Mouse (Mus musculus) kidney, embryonic 14.5 days (tissue): ENCODE measurements around the gene Tecpr1. TPM values are rescaled to one million over a fixed set of nuclear protein-coding genes. Genes with fewer than 3 reads are reported as not detected.

Source experiments
- ATAC-seq: fragments of 200-750 bp; cut with Nextera tagmentation; 2 replicates; pipeline ENCODE4 v1.8.0; 2017; ENCODE audit warnings: moderate number of reproducible peaks, mild to moderate bottlenecking, moderate TSS enrichment, moderate library complexity; ENCODE audit not compliant: low FRiP score, low TSS enrichment
- H3K27ac ChIP-seq: fragments of 300-500 bp; sonication (generic); 2 replicates; pipeline ENCODE4 v1.5.1; 2014; ENCODE audit warnings: low read depth, mild to moderate bottlenecking, low read length, moderate library complexity, mixed read lengths
- H3K27me3 ChIP-seq: fragments of 300-500 bp; sonication (generic); 2 replicates; pipeline ENCODE4 v1.6.1; 2014; ENCODE audit warnings: mild to moderate bottlenecking, low read length; ENCODE audit not compliant: control insufficient read depth, insufficient read depth
- H3K36me3 ChIP-seq: fragments of 300-500 bp; sonication (generic); 2 replicates; pipeline ENCODE4 v1.6.1; 2014; ENCODE audit warnings: low read length, mixed read lengths; ENCODE audit not compliant: control insufficient read depth, insufficient read depth
- H3K4me1 ChIP-seq: fragments of 300-500 bp; sonication (generic); 2 replicates; pipeline ENCODE4 v1.6.1; 2014; ENCODE audit warnings: low read length, mixed read lengths; ENCODE audit not compliant: control insufficient read depth, insufficient read depth
- H3K4me2 ChIP-seq: fragments of 300-500 bp; sonication (generic); replicated peaks from 2 replicates; pipeline ENCODE4 v1.6.1; 2014; ENCODE audit warnings: low read depth, mild to moderate bottlenecking, low read length
- H3K4me3 ChIP-seq: fragments of 300-500 bp; sonication (generic); 2 replicates; pipeline ENCODE4 v1.5.1; 2014; ENCODE audit warnings: mild to moderate bottlenecking, low read length
- H3K9ac ChIP-seq: fragments of 300-500 bp; sonication (generic); 2 replicates; pipeline ENCODE4 v1.6.1; 2014; ENCODE audit warnings: low read depth, mild to moderate bottlenecking, low read length, moderate library complexity
- H3K9me3 ChIP-seq: fragments of 300-500 bp; sonication (generic); 2 replicates; pipeline ENCODE4 v1.6.1; 2016; ENCODE audit warnings: low read length; ENCODE audit not compliant: control insufficient read depth
- WGBS: fragments of 180-500 bp; shearing (Covaris S2); extraction: QIAGEN DNeasy Blood & Tissue Kit; methylation state at CpG from one replicate; pipeline ENCODE4 v1.1.7; 2014; 5-methylcytosine and 5-hydroxymethylcytosine counted together
- polyA plus RNA-seq: library from polyadenylated mRNA; unstranded; fragments of >200 nt; fragmentation: Nextera tagmentation; extraction: Ambion mirVana; gene quantifications from 2 replicates; pipeline ENCODE4 v1.2.1, GENCODE M21; 2014

Gene Tecpr1
- polyA plus RNA-seq, 1 experiment from 2014 or later, result 16.4 TPM

DNA sequence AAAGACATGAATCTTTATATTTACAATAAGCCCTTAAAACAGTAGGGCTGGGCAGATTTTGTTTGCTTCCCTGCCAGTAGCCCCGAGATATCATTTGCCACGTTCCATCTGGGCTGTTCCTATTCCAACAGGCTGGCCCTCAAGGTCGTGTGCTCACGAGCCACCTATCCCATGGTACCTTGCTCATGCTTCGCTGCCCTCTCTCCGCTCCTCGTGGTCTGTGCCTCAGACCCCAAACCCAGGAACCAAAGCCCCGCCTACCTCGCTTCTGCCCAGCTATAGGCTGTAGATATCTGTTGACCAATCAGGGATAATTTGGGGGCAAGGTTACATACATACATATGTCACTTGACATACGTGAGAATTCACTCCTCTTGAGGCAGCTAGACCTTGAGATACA is 23.9 kb upstream of the Tecpr1 start:
- H3K27me3 ChIP-seq, result no peaks in the 10 kb centered on the region
- no peak overlapping the region for H3K9ac ChIP-seq
- WGBS, result 64% methylated on average over 10 of the region's 10 CpGs
- no peak for ATAC-seq
- no peaks in the 10 kb centered on the region for H3K36me3 ChIP-seq
- H3K4me2 ChIP-seq, result no peak overlapping the region
- H3K27ac ChIP-seq, result no peak overlapping the region
- no peak overlapping the region for H3K4me3 ChIP-seq
- H3K4me1 ChIP-seq, result peaks cover 6% of the 10 kb centered on the region; the same call in 1 of the 2 replicates
- H3K9me3 ChIP-seq, result 0 out of 2 replicates have a peak, but pooled peaks cover 4% of the 10 kb centered on the region

DNA sequence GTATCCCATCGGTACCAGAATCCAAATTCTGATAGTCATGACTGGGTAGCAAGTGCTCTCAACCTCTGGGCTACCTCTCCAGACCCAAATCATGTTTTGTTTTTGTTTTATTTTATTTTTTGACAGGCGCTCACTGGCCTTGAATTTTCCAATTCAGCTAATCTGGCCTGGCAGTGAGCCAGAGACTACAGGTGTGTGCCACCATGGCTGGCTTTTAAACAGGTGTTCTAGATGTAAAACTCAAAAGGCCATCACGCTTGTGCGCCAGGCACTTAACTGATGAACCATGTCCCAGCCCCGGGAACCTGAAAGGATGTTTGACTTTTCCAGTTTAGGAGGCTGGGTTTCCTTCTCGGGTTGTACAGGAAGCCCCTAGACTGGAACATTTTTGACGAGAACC is 23.3 kb upstream of the Tecpr1 start:
- H3K4me3 ChIP-seq, result no peak overlapping the region
- no peak for ATAC-seq
- WGBS, result 53% methylated on average over 7 of the region's 7 CpGs
- H3K27ac ChIP-seq, result no peak overlapping the region
- H3K4me2 ChIP-seq, result no peak overlapping the region
- H3K4me1 ChIP-seq, result peaks cover 6% of the 10 kb centered on the region; the same call in 1 of the 2 replicates
- no peak overlapping the region for H3K9ac ChIP-seq
- no peaks in the 10 kb centered on the region for H3K27me3 ChIP-seq
- 0 out of 2 replicates have a peak, but pooled peaks cover 4% of the 10 kb centered on the region for H3K9me3 ChIP-seq
- no peaks in the 10 kb centered on the region for H3K36me3 ChIP-seq

DNA sequence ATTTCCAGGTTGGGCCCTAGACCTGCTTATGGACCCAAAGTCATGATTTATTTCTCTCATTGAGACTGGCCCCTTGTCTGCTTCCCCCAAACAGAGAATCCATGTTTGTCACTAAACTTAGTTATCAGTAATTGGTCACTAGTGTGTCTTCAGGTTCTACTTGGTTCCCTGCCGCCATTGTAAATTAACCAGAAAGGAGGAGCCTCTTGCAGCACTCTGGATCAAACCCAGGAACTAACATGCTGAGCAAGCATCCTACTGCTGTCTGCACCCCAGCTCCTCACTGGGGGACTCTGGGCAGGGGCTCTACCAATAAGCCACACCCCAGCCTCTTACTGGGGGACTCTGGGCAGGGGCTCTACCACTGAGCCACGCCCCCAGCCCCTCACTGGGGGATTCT is 22.2 kb upstream of the Tecpr1 start:
- Histone ChIP-seq H3K36me3 (no peaks in the 10 kb centered on the region), H3K27ac (no peak overlapping the region), H3K4me2 (no peak overlapping the region), H3K27me3 (no peaks in the 10 kb centered on the region), H3K9ac (no peak overlapping the region), H3K9me3 (0 out of 2 replicates have a peak, but pooled peaks cover 4% of the 10 kb centered on the region), H3K4me1 (peaks cover 6% of the 10 kb centered on the region; the same call in 1 of the 2 replicates), H3K4me3 (no peak overlapping the region)
- 83% methylated on average over 2 of the region's 2 CpGs for WGBS
- no peak for ATAC-seq

DNA sequence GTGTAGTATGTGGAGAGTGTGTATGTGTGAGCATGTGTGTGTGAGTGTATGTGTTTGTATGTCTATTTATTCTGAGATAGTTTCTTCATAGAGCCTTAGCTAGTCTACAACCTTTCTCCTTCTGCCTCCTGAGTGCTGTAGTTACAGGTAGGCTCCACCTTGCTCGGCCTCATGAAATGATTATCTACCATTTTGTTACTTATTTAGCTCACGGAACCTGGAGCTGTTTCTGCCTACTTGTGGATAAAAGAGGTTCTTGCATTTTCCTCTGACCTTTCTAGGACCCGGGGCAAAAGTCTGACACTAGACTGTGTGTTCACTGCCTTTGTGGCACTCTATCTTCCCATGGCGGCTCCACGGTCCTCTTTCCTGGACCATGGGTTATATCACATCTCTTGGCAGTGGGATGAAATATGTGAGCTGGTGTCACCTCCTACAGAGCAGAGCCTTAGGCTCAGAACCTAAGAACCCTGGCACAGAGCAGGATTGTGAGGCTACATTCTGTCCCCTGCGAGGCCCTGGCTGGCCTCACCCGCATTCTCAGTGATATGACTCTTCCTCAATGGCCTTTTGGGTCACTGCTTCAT is 20.6 kb upstream of the Tecpr1 start, which contains the start of gene Bri3:
Gene Bri3, plus strand, starts transcription at position 537 of the 587 bp plus-strand sequence.
- H3K9ac ChIP-seq, result no peak within 1 kb of the TSS
- no peak within 1 kb of the TSS for H3K27ac ChIP-seq
- no peak within 1 kb of the TSS for H3K4me2 ChIP-seq
- no peaks in the 10 kb centered on the region for H3K27me3 ChIP-seq
- H3K36me3 ChIP-seq, result no peaks in the 10 kb centered on the region
- no peak for ATAC-seq
- peaks cover 6% of the 10 kb centered on the region; the same call in 1 of the 2 replicates for H3K4me1 ChIP-seq
- H3K4me3 ChIP-seq, result no peak within 1 kb of the TSS
- WGBS, result 91% methylated on average over 7 of the region's 7 CpGs
- no peaks in the 10 kb centered on the region for H3K9me3 ChIP-seq

- no peak overlapping the region for H3K27ac ChIP-seq
- no peaks in the 10 kb centered on the region for H3K9me3 ChIP-seq
- no peak overlapping the region for H3K9ac ChIP-seq
- no peak for ATAC-seq
- H3K4me1 ChIP-seq, result no peaks in the 10 kb centered on the region
- no peak overlapping the region for H3K4me2 ChIP-seq
- H3K27me3 ChIP-seq, result no peaks in the 10 kb centered on the region
- no peaks in the 10 kb centered on the region for H3K36me3 ChIP-seq
- 68% methylated on average over 1 of the region's 1 CpGs for WGBS
- no peak overlapping the region for H3K4me3 ChIP-seq
Observed at GRCm38 (mm10) chr5:144238969-144239368, 15.6 kb upstream of the Tecpr1 start.

DNA sequence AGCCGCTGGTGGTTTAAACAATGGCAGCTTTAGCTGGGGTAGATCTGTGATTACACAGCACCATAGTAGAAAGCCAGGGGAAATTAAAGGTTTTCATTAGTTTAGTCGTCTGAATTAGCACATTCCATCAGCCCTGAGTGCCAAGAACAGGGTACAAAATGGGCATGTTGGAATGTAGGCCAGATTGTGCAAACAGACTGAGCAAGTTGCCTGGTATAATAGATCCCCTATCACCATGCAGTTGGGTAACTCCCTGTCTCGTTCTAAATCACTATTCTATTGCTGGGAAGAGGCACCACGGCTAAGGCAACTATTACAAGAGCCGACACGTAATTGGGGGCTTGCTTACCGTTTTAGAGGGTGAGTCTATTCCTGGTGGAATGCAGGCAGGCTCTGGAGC is 11.3 kb upstream of the Tecpr1 start:
- Histone ChIP-seq H3K27me3 (no peaks in the 10 kb centered on the region), H3K4me2 (no peak overlapping the region), H3K27ac (no peak overlapping the region), H3K9me3 (no peaks in the 10 kb centered on the region), H3K4me1 (no peaks in the 10 kb centered on the region), H3K4me3 (no peak overlapping the region), H3K9ac (no peak overlapping the region), H3K36me3 (no peaks in the 10 kb centered on the region)
- WGBS, result 91% methylated on average over 7 of the region's 7 CpGs
- ATAC-seq, result no peak

GRCm38 (mm10) chr5:144234222-144234621 is 10.8 kb upstream of the Tecpr1 start:
- Histone ChIP-seq H3K9me3 (no peaks in the 10 kb centered on the region), H3K4me1 (no peaks in the 10 kb centered on the region), H3K27me3 (no peaks in the 10 kb centered on the region), H3K9ac (no peak overlapping the region), H3K4me3 (no peak overlapping the region), H3K27ac (no peak overlapping the region), H3K4me2 (no peak overlapping the region), H3K36me3 (no peaks in the 10 kb centered on the region)
- no peak for ATAC-seq
- WGBS, result 76% methylated on average over 6 of the region's 6 CpGs

- Histone ChIP-seq H3K4me3 (no peak overlapping the region), H3K4me1 (no peaks in the 10 kb centered on the region), H3K9me3 (no peaks in the 10 kb centered on the region), H3K4me2 (no peak overlapping the region), H3K36me3 (no peaks in the 10 kb centered on the region), H3K9ac (no peak overlapping the region), H3K27me3 (no peaks in the 10 kb centered on the region), H3K27ac (no peak overlapping the region)
- WGBS, result 85% methylated on average over 5 of the region's 5 CpGs
- ATAC-seq, result no peak
Observed at GRCm38 (mm10) chr5:144232531-144232930, 9.1 kb upstream of the Tecpr1 start.

DNA sequence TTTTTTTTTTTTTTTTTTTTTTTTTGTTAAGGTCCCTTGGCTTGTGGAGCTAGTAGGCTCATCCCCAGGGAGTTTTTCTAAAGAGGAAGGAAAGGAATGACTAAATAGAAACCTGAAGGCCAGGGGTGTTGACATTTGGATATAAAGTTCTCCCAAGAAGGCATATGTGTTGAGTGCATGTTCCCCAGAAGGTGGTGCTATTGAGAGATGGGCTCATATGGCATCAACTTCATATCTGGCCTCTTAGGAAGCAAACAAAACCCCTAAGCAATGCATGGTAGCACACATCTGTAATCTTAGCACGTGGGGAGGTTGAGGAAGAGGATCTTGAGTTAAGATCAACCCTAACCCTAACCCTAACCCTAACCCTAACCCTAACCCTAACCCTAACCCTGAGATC is 8.0 kb upstream of the Tecpr1 start:
- no peaks in the 10 kb centered on the region for H3K27me3 ChIP-seq
- H3K9ac ChIP-seq, result no peak overlapping the region
- ATAC-seq, result no peak
- WGBS, result 76% methylated on average over 1 of the region's 1 CpGs
- no peaks in the 10 kb centered on the region for H3K9me3 ChIP-seq
- H3K36me3 ChIP-seq, result no peaks in the 10 kb centered on the region
- no peak overlapping the region for H3K4me3 ChIP-seq
- H3K4me2 ChIP-seq, result no peak overlapping the region
- H3K4me1 ChIP-seq, result no peaks in the 10 kb centered on the region
- H3K27ac ChIP-seq, result no peak overlapping the region
